Mouse (Mus musculus) mouse embryonic stem cell (cell line): ENCODE measurements around the gene Olfr728.

Experiments used
- in situ Hi-C, 2 experiments: fragments of 300-500 bp; cut with MboI; formaldehyde crosslinking; loops; 1 replicate in 1 of 2; 3 replicates in 1 of 2; pipeline ENCODE4 v1.14.3; 2019 to 2020; ENCODE audit warnings: low sequenced_read_pairs in 2 of 2, low pct_unique_long_range_greater_than_20kb in 1 of 2, mixed read lengths in 1 of 2; ENCODE audit not compliant: unreplicated experiment in 1 of 2

Olfr728 gene

GRCm38 (mm10) chr14:50142580-50142979 is at the start of gene Olfr728:
Gene Olfr728, minus strand, starts transcription at chr14:50142680.
- in situ Hi-C loops, result no loop called here

GRCm38 (mm10) chr14:50188098-50188497 is 45.6 kb upstream of the Olfr728 start, which contains the start of gene Olfr730:
Gene Olfr730, minus strand, starts transcription at chr14:50188198.
- in situ Hi-C loops, result no loop called here

DNA sequence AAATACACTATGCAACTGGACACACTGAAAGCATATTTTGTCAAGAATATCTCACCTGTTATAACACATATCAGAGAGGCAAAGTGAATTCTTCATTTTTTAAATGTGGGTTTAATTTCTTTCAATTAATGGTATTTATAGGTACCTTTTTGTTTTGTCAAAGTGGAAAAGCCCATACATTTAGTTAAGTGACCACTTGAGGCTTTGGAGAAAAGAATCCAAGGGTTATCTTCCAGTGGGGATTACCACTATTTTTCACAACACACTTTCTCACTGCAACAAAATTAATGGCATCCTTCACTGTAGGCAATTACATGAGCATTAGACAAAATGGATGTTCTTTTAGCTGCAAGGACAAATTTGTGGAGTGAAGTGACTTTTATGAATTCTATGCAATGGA is 10.3 kb upstream of the Olfr728 start, which contains the start of gene Olfr729:
Olfr729 (minus strand) TSS at position 101 of the 400 bp plus-strand sequence.
- in situ Hi-C loops, result no loop called here

DNA sequence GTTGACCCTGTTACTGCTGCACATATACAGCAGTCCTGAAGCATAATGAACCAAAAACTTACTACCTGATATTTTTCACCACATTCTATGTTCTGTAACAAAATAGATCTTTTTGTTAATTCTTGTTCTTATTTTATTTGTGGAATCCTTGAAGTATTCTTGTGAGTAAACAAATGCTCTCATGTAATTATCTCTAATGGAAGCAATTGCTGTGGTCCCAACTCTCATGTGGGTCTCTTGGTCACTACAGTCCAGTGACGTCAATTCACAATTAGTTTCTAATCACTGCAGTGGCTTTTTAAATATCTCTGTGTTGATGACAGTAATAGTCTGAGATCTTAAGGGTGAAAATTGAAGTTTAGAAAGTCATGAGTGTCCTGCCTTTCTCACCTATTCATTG is 19.6 kb downstream of the Olfr728 start, which contains the start of gene Olfr727:
Olfr727 (plus strand) TSS at position 301 of the 400 bp plus-strand sequence.
- in situ Hi-C loops, result no loop called here

- in situ Hi-C loops, result no loop called here
Measured at GRCm38 (mm10) chr14:50090853-50091252, 51.6 kb downstream of the Olfr728 start, which contains the start of gene Olfr726. Gene Olfr726, minus strand, starts transcription at chr14:50090953.
